In the genomic region with DNA sequence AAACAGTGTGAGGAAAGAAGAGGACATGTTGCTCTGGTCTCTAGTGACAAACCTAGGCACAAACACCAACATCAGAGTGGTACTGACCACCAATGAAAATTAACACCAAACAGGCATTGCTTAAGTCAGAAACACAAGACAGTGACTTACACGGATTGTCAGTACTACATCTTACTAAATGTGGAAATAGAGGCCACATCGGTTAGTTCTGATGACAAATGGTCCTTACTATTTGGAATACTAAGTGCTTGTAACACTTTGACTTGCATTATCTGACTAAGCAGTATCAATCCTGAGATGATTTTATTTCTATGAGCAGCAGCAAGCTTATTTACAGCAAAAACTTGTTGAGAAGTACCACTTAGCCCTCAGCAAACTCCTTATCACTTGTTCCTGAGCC, we compare ENCODE assay signal across 13 mouse cellular contexts.
"Had no signal": no experiment of that assay in that cellular context is flagged by ENCODE, and none has a peak within 500 bp of the region (broad histone marks: within the 10 kb centered on the region; RNA-seq: fewer than 3 reads in every experiment).

No protein-coding gene starts in this region.

- H3K36me3 ChIP-seq: liver, embryonic 15.5 days; stomach, embryonic 15.5 days had no signal

- H3K4me1 ChIP-seq: stomach, embryonic 15.5 days had no signal

- H3K9ac ChIP-seq: liver, embryonic 15.5 days; stomach, embryonic 15.5 days had no signal

- H3K9me3 ChIP-seq: limb, embryonic 10.5 days; liver, embryonic 15.5 days; stomach, embryonic 15.5 days had no signal

- H3K4me3 ChIP-seq: limb, embryonic 10.5 days; liver, embryonic 15.5 days; stomach, embryonic 15.5 days had no signal

- DNase-seq: kidney, adult 9 months; kidney, postnatal 36 days; lung, adult 2 months; lung, postnatal 36 days; right cerebral cortex, postnatal 14 days; thymus, postnatal 36 days had no signal

- H3K27me3 ChIP-seq: liver, embryonic 15.5 days; stomach, embryonic 15.5 days had no signal

- H3K27ac ChIP-seq: kidney, postnatal 0 days; limb, embryonic 10.5 days; liver, embryonic 15.5 days; stomach, embryonic 15.5 days had no signal

- ATAC-seq: intestine, postnatal 0 days; lung, postnatal 0 days had no signal

- H3K4me2 ChIP-seq: liver, embryonic 11.5 days; liver, embryonic 15.5 days; stomach, embryonic 15.5 days had no signal
